Mouse (Mus musculus) liver, embryonic 16.5 days (tissue): ENCODE results near the gene Olfr273. TPM values are rescaled to one million over a fixed set of nuclear protein-coding genes. Genes with fewer than 3 reads are reported as not detected.

Experiments used
- polyA plus RNA-seq: library from polyadenylated mRNA; unstranded; fragments of >200 nt; fragmentation: Nextera tagmentation; extraction: Ambion mirVana; gene quantifications from 2 replicates; pipeline ENCODE4 v1.2.1, GENCODE M21; 2015

Gene Olfr273
- polyA plus RNA-seq, 1 experiment from 2014 or later: not detected

Other genes starting within 250 kb of the Olfr273 start
- not detected in 2 replicates for gene Olfr275, start 44.6 kb downstream of the Olfr273 start, polyA plus RNA-seq
- gene Olfr272, start 59.9 kb upstream of the Olfr273 start, polyA plus RNA-seq: not detected in 2 replicates
- gene Olfr270, start 105.3 kb upstream of the Olfr273 start, polyA plus RNA-seq: not detected in 2 replicates
- gene Nipsnap3a, start 130.0 kb upstream of the Olfr273 start, polyA plus RNA-seq: not detected in 2 replicates
- 27.9 and 34.0 TPM in 2 replicates for gene Nipsnap3b, start 152.6 kb upstream of the Olfr273 start, polyA plus RNA-seq